Mouse (Mus musculus) liver, embryonic 14.5 days (tissue): ENCODE results near the gene Cd47. TPM values are rescaled to one million over a fixed set of nuclear protein-coding genes. Genes with fewer than 3 reads are reported as not detected.

ENCODE experiments used
- ATAC-seq: fragments of 200-750 bp; cut with Nextera tagmentation; 2 replicates; pipeline ENCODE4 v1.8.0; 2017; ENCODE audit warnings: moderate number of reproducible peaks, mild to moderate bottlenecking, moderate library complexity; ENCODE audit not compliant: insufficient read depth
- DNase-seq, 3 experiments: peaks; one replicate each; pipeline ENCODE4 v3.0.0-alpha.2; 2012 to 2013; ENCODE audit warnings: low read depth in 3 of 3, low spot score in 3 of 3
- H3K27ac ChIP-seq: fragments of 300-500 bp; sonication (generic); 2 replicates; pipeline ENCODE4 v1.5.1; 2014; ENCODE audit warnings: moderate library complexity, mild to moderate bottlenecking, control low read depth, inconsistent platforms
- H3K27me3 ChIP-seq: fragments of 300-500 bp; sonication (generic); 2 replicates; pipeline ENCODE4 v1.6.1; 2014; ENCODE audit warnings: mild to moderate bottlenecking, low read length, moderate library complexity; ENCODE audit not compliant: control insufficient read depth, insufficient read depth
- H3K36me3 ChIP-seq: fragments of 300-500 bp; sonication (generic); replicated peaks from 2 replicates; pipeline ENCODE4 v1.6.1; 2014; ENCODE audit warnings: low read depth; ENCODE audit not compliant: control insufficient read depth, insufficient read depth
- H3K4me1 ChIP-seq, 2 experiments: fragments of 200-500 bp in 1 of 2; fragments of 300-500 bp in 1 of 2; sonication (generic) in 1 of 2; replicated peaks; 2 replicates each; pipeline ENCODE4 v1.6.1; 2012 to 2014; ENCODE audit warnings: antibody characterized with exemption in 1 of 2, inconsistent platforms in 1 of 2, low read length in 1 of 2; ENCODE audit not compliant: control insufficient read depth in 2 of 2, insufficient read depth in 2 of 2
- H3K4me2 ChIP-seq: fragments of 300-500 bp; sonication (generic); 2 replicates; pipeline ENCODE4 v1.6.1; 2014; ENCODE audit warnings: low read depth, mild to moderate bottlenecking, control low read depth, moderate library complexity
- H3K4me3 ChIP-seq, 2 experiments: fragments of 200-500 bp in 1 of 2; fragments of 300-500 bp in 1 of 2; sonication (generic) in 1 of 2; 2 replicates each; pipeline ENCODE4 v1.5.1; 2012 to 2014; ENCODE audit warnings: low read depth in 2 of 2, low read length in 2 of 2, mild to moderate bottlenecking in 2 of 2, control low read depth in 1 of 2, inconsistent platforms in 1 of 2, moderate library complexity in 1 of 2; ENCODE audit not compliant: insufficient read depth in 1 of 2
- H3K9ac ChIP-seq: fragments of 300-500 bp; sonication (generic); replicated peaks from 2 replicates; pipeline ENCODE4 v1.6.1; 2014; ENCODE audit warnings: mild to moderate bottlenecking, control low read depth, moderate library complexity
- H3K9me3 ChIP-seq: fragments of 300-500 bp; sonication (generic); 2 replicates; pipeline ENCODE4 v1.6.1; 2016; ENCODE audit warnings: low read length, mixed read lengths; ENCODE audit not compliant: control insufficient read depth
- CTCF ChIP-seq: IDR thresholded peaks from 2 replicates; pipeline ENCODE4 v1.5.1; 2016; ENCODE audit warnings: antibody characterized with exemption, low read depth, control low read depth
- EP300 ChIP-seq: IDR thresholded peaks from 2 replicates; pipeline ENCODE4 v1.6.1; 2016; ENCODE audit warnings: antibody characterized with exemption, low read depth
- WGBS: fragments of 180-500 bp; shearing (Covaris S2); extraction: QIAGEN DNeasy Blood & Tissue Kit; methylation state at CpG from one replicate; pipeline ENCODE4 v1.1.7; 2014; ENCODE audit not compliant: insufficient replicate concordance; 5-methylcytosine and 5-hydroxymethylcytosine counted together
- polyA plus RNA-seq, 2 experiments: library from polyadenylated mRNA; depleted of rRNA in 1 of 2; stranded (reverse) in 1 of 2; unstranded in 1 of 2; fragments of >200 nt; fragmentation: Nextera tagmentation in 1 of 2; extraction: Ambion mirVana in 1 of 2; gene quantifications; 2 replicates each; pipeline versions ENCODE4 v1.2.1 to v1.2.3; 2012 to 2014

Cd47 gene
- polyA plus RNA-seq, 2 experiments: 82.5 to 331 TPM

GRCm38 (mm10) chr16:49923720-49924119 is 123.4 kb downstream of the Cd47 start:
- Histone ChIP-seq H3K9ac (no peak overlapping the region), H3K4me3 (no peak overlapping the region), H3K27me3 (no peaks in the 10 kb centered on the region), H3K27ac (no peak overlapping the region), H3K9me3 (no peaks in the 10 kb centered on the region), H3K4me2 (no peak overlapping the region), H3K36me3 (no peaks in the 10 kb centered on the region), H3K4me1 (no peaks in the 10 kb centered on the region; a peak in 1 of 4 replicates)
- DNase-seq (no peak), ATAC-seq (no peak)
- WGBS: 80% methylated on average over 9 of the region's 9 CpGs
- TF ChIP-seq CTCF: no peak
- TF ChIP-seq EP300: no peak

- Histone ChIP-seq H3K4me1 (no peaks in the 10 kb centered on the region; a peak in 1 of 4 replicates), H3K27me3 (no peaks in the 10 kb centered on the region), H3K9me3 (no peaks in the 10 kb centered on the region), H3K36me3 (no peaks in the 10 kb centered on the region), H3K27ac (no peak overlapping the region), H3K4me2 (no peak overlapping the region), H3K4me3 (no peak overlapping the region), H3K9ac (no peak overlapping the region)
- TF ChIP-seq EP300: no peak
- TF ChIP-seq CTCF: no peak
- ATAC-seq (no peak), DNase-seq (no peak)
- 83% methylated on average over 1 of the region's 1 CpGs for WGBS
Observed at GRCm38 (mm10) chr16:49924941-49925340, 124.6 kb downstream of the Cd47 start.

DNA sequence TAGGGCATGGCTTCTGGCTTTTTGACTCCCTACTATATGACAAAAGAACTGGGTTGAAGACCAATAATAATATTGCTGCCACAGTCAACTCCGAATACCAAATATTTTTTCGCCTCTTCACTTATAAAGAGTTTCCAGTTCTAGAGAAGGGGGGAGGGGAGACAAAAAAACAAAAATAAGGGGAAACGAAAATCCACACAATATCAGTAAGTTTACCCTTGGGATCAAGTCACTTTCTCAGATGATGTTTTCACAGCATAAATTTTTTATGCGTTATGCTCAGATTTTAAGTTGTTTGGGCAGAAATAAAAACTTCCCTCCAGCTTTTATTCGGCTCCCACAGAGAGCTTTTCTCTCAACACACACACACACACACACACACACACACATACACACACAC is 132.9 kb downstream of the Cd47 start:
- no peaks in the 10 kb centered on the region; a peak in 3 of 4 replicates for H3K4me1 ChIP-seq
- no peaks in the 10 kb centered on the region for H3K36me3 ChIP-seq
- no peak overlapping the region for H3K27ac ChIP-seq
- TF ChIP-seq EP300 (no peak), CTCF (no peak)
- H3K9me3 ChIP-seq: no peaks in the 10 kb centered on the region
- 61% methylated on average over 5 of the region's 5 CpGs for WGBS
- no peak overlapping the region for H3K4me2 ChIP-seq
- DNase-seq (no peak), ATAC-seq (no peak)
- H3K9ac ChIP-seq: no peak overlapping the region
- H3K4me3 ChIP-seq: no peak overlapping the region
- no peaks in the 10 kb centered on the region for H3K27me3 ChIP-seq

- Histone ChIP-seq H3K4me3 (no peak overlapping the region), H3K9ac (no peak overlapping the region), H3K4me2 (no peak overlapping the region), H3K27me3 (no peaks in the 10 kb centered on the region), H3K4me1 (no peaks in the 10 kb centered on the region; a peak in 3 of 4 replicates), H3K9me3 (no peaks in the 10 kb centered on the region), H3K27ac (no peak overlapping the region), H3K36me3 (no peaks in the 10 kb centered on the region)
- WGBS: 68% methylated on average over 6 of the region's 6 CpGs
- TF ChIP-seq EP300: no peak
- ATAC-seq: no peak
- no peak for DNase-seq
Observed at GRCm38 (mm10) chr16:49936008-49936443, 135.7 kb downstream of the Cd47 start.

DNA sequence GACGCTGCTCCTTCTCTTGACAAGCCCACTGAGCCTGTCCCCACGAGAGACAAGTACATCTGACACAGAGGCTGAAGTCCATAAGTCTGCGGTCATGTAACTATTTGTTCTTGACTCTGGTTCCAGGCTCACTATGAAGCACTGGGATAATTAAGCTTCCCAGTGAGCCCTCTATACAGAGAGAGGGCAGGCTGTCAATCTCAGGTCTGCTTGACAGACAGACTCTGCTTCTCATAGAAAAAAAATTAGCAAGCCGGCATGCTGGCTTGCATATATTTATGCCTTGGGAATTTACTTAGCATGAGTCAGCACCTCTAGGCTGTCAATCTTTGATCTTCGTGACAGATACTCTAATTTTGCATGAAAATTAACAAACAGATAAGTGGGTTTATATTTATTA is 136.5 kb downstream of the Cd47 start:
- no peaks in the 10 kb centered on the region for H3K36me3 ChIP-seq
- H3K4me1 ChIP-seq: no peaks in the 10 kb centered on the region; a peak in 3 of 4 replicates
- TF ChIP-seq EP300: no peak
- TF ChIP-seq CTCF: no peak
- DNase-seq (no peak), ATAC-seq (no peak)
- no peaks in the 10 kb centered on the region for H3K9me3 ChIP-seq
- H3K27me3 ChIP-seq: no peaks in the 10 kb centered on the region
- H3K27ac ChIP-seq: no peak overlapping the region
- H3K9ac ChIP-seq: no peak overlapping the region
- no peak overlapping the region for H3K4me2 ChIP-seq
- WGBS: 51% methylated on average over 5 of the region's 5 CpGs
- no peak overlapping the region for H3K4me3 ChIP-seq
